Mouse (Mus musculus) stomach, postnatal 0 days (tissue): ENCODE results near the gene Psmd10.

ENCODE experiments used
- CTCF ChIP-seq: IDR thresholded peaks from 2 replicates; pipeline ENCODE4 v1.5.1; 2016; ENCODE audit warnings: antibody characterized with exemption, low read depth, mild to moderate bottlenecking, moderate library complexity
- EP300 ChIP-seq: optimal IDR thresholded peaks from 2 replicates; pipeline ENCODE3; 2016; ENCODE audit warnings: antibody characterized with exemption

GRCm38 (mm10) chrX:140921321-140921720 lies 35.2 kb downstream of the Psmd10 start:
- no peak for TF ChIP-seq CTCF
- TF ChIP-seq EP300: no peak
